Mouse (Mus musculus) bone marrow, adult 2 months (tissue): ENCODE data around the gene Best1.

Experiments
- CTCF ChIP-seq: fragments of 200-500 bp; IDR thresholded peaks from 2 replicates; pipeline ENCODE4 v1.5.1; 2011; ENCODE audit warnings: low read length, control low read depth; ENCODE audit not compliant: control insufficient read depth, insufficient read depth
- POLR2A ChIP-seq: fragments of 200-500 bp; IDR thresholded peaks from 2 replicates; pipeline ENCODE4 v1.6.1; 2011; ENCODE audit warnings: low read depth, mild to moderate bottlenecking, control low read depth, low read length, borderline replicate concordance; ENCODE audit not compliant: control insufficient read depth

DNA sequence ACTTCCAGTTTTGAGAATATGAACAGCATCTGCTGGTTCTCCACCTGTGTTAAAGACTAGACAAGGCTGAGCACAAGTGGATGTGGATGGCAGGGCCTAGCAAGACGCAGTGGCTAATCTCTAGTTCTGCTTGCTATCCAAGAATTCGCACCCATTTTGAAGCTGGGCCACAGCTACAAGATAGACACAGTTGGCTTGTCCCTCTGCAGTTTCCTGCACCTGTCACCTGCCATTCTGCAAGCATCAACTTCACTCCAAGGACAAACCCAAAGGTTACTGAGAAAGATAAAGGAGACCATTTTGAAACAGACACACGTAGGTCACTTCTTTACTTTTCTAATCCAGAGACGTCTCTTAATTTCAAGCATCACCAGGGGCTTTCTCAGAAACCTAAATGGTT is 19.8 kb downstream of the Best1 start:
- TF ChIP-seq CTCF (no peak), POLR2A (no peak)
